Mouse (Mus musculus): ENCODE data around the gene Ly6g5c. TPM values are rescaled to one million over a fixed set of nuclear protein-coding genes. Genes with fewer than 3 reads are reported as not detected.

Gene Ly6g5c
- polyA plus RNA-seq, 2 experiments, result not detected

DNA sequence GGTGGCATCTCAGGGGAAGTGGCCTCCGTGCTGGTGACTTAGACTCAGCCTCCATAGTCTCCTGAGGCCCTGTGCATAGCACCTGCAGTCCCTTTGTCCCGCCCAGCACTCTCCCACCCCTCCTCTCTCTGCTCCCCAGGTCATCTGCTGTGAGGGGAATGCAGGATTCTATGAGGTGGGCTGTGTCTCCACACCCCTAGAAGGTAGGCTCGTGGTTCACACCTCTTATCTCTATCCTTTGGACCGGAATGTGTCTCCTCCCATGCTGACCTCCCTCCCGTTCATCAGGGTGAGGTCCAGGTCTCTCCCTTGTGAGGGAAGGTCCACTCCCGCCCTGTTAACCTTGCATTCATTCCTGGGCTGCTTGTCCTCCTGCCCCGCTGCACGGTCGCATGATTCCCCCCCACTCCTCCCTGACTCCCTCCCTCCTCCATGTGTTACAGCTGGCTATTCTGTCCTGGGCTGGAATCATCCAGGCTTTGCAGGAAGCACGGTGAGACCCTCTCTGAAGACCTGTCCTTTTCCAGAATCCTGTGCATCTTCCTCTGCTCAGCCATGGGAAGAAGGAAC, 7.8 kb upstream of the Ly6g5c start:
- Histone ChIP-seq H3K4me3 (replicated peaks; ENCODE audit: low read length) (no peak overlapping the region), H3K4me1 (ENCODE audit: control insufficient read depth, insufficient read depth, low read length) (no peaks in the 10 kb centered on the region), H3K27me3 (ENCODE audit: control insufficient read depth, insufficient read depth, low read length) (no peaks in the 10 kb centered on the region), H3K36me3 (ENCODE audit: control insufficient read depth, insufficient read depth, low read length) (peaks cover 84% of the 10 kb centered on the region), H3K9me3 (ENCODE audit: control insufficient read depth, low read length) (no peaks in the 10 kb centered on the region), H3K27ac (replicated peaks; ENCODE audit: low read depth, low read length) (no peak overlapping the region), H3K4me2 (replicated peaks; ENCODE audit: low read depth, low read length, severe bottlenecking) (no peak overlapping the region), H3K9ac (ENCODE audit: low read depth, low read length, severe bottlenecking) (no peak overlapping the region)
- no peak for DNase-seq (ENCODE audit: low spot score)
- TF ChIP-seq POLR2A (IDR thresholded peaks at IDR 0.05; ENCODE audit: borderline replicate concordance, extremely low read depth, insufficient read depth, insufficient read length), result no peak
- no peak for ATAC-seq (ENCODE audit: low FRiP score, low read depth)
- WGBS, result 77% methylated on average over 10 of the region's 10 CpGs

DNA sequence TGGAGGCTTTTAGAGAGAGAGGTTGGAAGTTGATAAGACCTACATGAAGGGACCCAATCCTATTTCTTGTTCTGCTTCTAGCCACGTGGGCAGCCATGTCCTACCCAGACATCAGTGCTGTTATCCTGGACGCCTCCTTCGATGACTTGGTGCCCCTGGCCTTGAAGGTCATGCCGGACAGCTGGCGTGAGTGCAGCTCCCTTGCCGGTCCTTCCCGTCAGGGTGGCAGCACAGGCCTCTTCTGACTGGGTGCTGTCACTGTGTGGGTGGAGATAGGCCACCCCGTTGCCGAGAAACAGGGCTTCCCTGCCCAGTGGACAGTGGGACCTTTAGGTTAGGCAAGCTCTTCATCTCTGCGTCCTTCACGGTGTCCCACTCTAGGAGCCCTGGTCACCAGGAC, 6.9 kb upstream of the Ly6g5c start:
- WGBS, result 88% methylated on average over 11 of the region's 11 CpGs
- Histone ChIP-seq H3K27ac (replicated peaks; ENCODE audit: low read depth, low read length) (no peak overlapping the region), H3K4me3 (replicated peaks; ENCODE audit: low read length) (no peak overlapping the region), H3K4me1 (ENCODE audit: control insufficient read depth, insufficient read depth, low read length) (0 out of 2 replicates have a peak, but pooled peaks cover 2% of the 10 kb centered on the region), H3K9ac (ENCODE audit: low read depth, low read length, severe bottlenecking) (no peak overlapping the region), H3K36me3 (ENCODE audit: control insufficient read depth, insufficient read depth, low read length) (peaks cover 78% of the 10 kb centered on the region), H3K9me3 (ENCODE audit: control insufficient read depth, low read length) (no peaks in the 10 kb centered on the region), H3K27me3 (ENCODE audit: control insufficient read depth, insufficient read depth, low read length) (no peaks in the 10 kb centered on the region), H3K4me2 (replicated peaks; ENCODE audit: low read depth, low read length, severe bottlenecking) (no peak overlapping the region)
- no peak for TF ChIP-seq POLR2A (IDR thresholded peaks at IDR 0.05; ENCODE audit: borderline replicate concordance, extremely low read depth, insufficient read depth, insufficient read length)
- DNase-seq (ENCODE audit: low spot score), result no peak
- no peak for ATAC-seq (ENCODE audit: low FRiP score, low read depth)

DNA sequence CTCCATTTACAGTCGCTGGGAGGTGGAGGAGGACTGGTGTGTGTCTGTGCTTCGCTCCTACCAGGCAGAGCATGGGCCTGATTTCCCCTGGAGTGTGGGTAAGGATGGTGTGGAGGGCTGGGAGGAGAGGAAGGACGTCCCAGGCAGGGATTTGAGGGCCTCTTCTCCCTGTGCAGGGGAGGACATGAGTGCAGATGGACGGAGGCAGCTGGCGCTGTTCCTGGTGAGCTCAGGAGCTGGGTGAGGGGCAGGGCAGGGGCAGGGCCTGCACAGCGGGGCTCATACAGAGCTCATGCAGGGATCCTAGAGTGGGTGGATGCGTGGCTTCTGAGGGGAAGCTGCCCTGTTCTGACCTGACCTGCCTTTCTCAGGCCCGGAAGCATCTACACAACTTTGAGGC, 5.8 kb upstream of the Ly6g5c start:
- no peak for DNase-seq (ENCODE audit: low spot score)
- no peak for TF ChIP-seq POLR2A (IDR thresholded peaks at IDR 0.05; ENCODE audit: borderline replicate concordance, extremely low read depth, insufficient read depth, insufficient read length)
- ATAC-seq (ENCODE audit: low FRiP score, low read depth), result peak; percentile 30
- H3K9me3 ChIP-seq (ENCODE audit: control insufficient read depth, low read length), result no peaks in the 10 kb centered on the region
- H3K4me1 ChIP-seq (ENCODE audit: control insufficient read depth, insufficient read depth, low read length), result 0 out of 2 replicates have a peak, but pooled peaks cover 2% of the 10 kb centered on the region
- H3K4me2 ChIP-seq (replicated peaks; ENCODE audit: low read depth, low read length, severe bottlenecking), result no peak overlapping the region
- WGBS, result 70% methylated on average over 7 of the region's 8 CpGs
- H3K36me3 ChIP-seq (ENCODE audit: control insufficient read depth, insufficient read depth, low read length), result peaks cover 66% of the 10 kb centered on the region
- no peaks in the 10 kb centered on the region for H3K27me3 ChIP-seq (ENCODE audit: control insufficient read depth, insufficient read depth, low read length)
- no peak overlapping the region for H3K9ac ChIP-seq (ENCODE audit: low read depth, low read length, severe bottlenecking)
- H3K27ac ChIP-seq (replicated peaks; ENCODE audit: low read depth, low read length), result no peak overlapping the region
- no peak overlapping the region for H3K4me3 ChIP-seq (replicated peaks; ENCODE audit: low read length)

DNA sequence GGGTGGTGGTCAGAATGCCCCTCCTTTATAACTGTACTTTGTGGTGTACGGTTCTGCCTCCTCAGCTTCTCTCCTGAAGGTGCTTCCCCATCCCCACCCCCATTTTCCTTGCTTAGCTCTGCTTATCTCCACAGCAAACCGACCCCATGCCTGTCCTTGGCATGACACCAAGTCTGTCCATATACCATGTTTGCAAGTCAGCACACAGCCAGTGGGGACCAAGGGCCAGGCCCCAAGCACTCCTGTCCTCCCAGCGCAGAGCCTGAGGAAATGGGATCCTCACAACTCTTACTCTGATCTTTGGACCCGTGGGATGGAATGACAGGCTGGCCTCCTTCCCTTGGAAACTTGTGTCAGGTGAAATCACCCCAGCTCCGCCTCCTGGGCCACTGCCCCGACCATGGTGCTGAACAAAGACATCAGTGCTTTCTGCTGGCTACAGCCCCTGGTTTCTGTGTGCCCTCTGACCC, 4.8 kb upstream of the Ly6g5c start:
- no peaks in the 10 kb centered on the region for H3K9me3 ChIP-seq (ENCODE audit: control insufficient read depth, low read length)
- H3K4me3 ChIP-seq (replicated peaks; ENCODE audit: low read length), result no peak overlapping the region
- no peak overlapping the region for H3K4me2 ChIP-seq (replicated peaks; ENCODE audit: low read depth, low read length, severe bottlenecking)
- DNase-seq (ENCODE audit: low spot score), result no peak
- H3K4me1 ChIP-seq (ENCODE audit: control insufficient read depth, insufficient read depth, low read length), result 0 out of 2 replicates have a peak, but pooled peaks cover 2% of the 10 kb centered on the region
- no peak for TF ChIP-seq POLR2A (IDR thresholded peaks at IDR 0.05; ENCODE audit: borderline replicate concordance, extremely low read depth, insufficient read depth, insufficient read length)
- H3K27me3 ChIP-seq (ENCODE audit: control insufficient read depth, insufficient read depth, low read length), result no peaks in the 10 kb centered on the region
- H3K36me3 ChIP-seq (ENCODE audit: control insufficient read depth, insufficient read depth, low read length), result peaks cover 58% of the 10 kb centered on the region
- no peak overlapping the region for H3K9ac ChIP-seq (ENCODE audit: low read depth, low read length, severe bottlenecking)
- H3K27ac ChIP-seq (replicated peaks; ENCODE audit: low read depth, low read length), result no peak overlapping the region
- ATAC-seq (ENCODE audit: low FRiP score, low read depth), result no peak
- 67% methylated on average over 6 of the region's 6 CpGs for WGBS

DNA sequence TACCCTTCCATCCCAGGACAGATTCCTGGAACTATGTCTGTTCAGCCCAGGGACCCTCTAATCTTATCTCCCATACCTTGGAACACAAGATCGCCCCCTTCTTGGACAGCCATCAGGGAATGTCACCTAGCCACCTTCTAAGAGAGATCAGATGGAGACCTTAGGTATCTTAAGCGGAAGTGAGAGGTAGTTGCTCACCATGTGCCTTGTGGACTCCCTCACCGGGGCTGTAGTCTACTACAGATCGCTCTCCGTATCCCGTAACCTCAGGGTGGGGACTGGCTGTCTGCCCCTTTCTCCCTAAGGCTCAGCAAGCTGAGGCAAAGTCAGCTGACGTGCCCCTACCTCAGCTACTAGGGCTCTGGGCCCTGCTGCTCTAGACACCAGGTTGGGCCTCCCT, 4.0 kb upstream of the Ly6g5c start:
- WGBS, result 90% methylated on average over 7 of the region's 7 CpGs
- H3K4me3 ChIP-seq (replicated peaks; ENCODE audit: low read length), result no peak overlapping the region
- DNase-seq (ENCODE audit: low spot score) (no peak), ATAC-seq (ENCODE audit: low FRiP score, low read depth) (no peak)
- H3K4me2 ChIP-seq (replicated peaks; ENCODE audit: low read depth, low read length, severe bottlenecking), result no peak overlapping the region
- no peak overlapping the region for H3K9ac ChIP-seq (ENCODE audit: low read depth, low read length, severe bottlenecking)
- no peak for TF ChIP-seq POLR2A (IDR thresholded peaks at IDR 0.05; ENCODE audit: borderline replicate concordance, extremely low read depth, insufficient read depth, insufficient read length)
- H3K36me3 ChIP-seq (ENCODE audit: control insufficient read depth, insufficient read depth, low read length), result peaks cover 49% of the 10 kb centered on the region
- H3K4me1 ChIP-seq (ENCODE audit: control insufficient read depth, insufficient read depth, low read length), result 0 out of 2 replicates have a peak, but pooled peaks cover 2% of the 10 kb centered on the region
- H3K27me3 ChIP-seq (ENCODE audit: control insufficient read depth, insufficient read depth, low read length), result no peaks in the 10 kb centered on the region
- no peak overlapping the region for H3K27ac ChIP-seq (replicated peaks; ENCODE audit: low read depth, low read length)
- H3K9me3 ChIP-seq (ENCODE audit: control insufficient read depth, low read length), result no peaks in the 10 kb centered on the region
